Mouse (Mus musculus) neutrophil, adult 5-6 weeks (primary cell): ENCODE measurements around the gene Atg101. TPM values are rescaled to one million over a fixed set of nuclear protein-coding genes. Genes with fewer than 3 reads are reported as not detected.
A peak's percentile ranks its signal among the peaks of the same experiment; 100 is the strongest.

Experiments used
- ATAC-seq: fragments of 151-379, 151-347 bp; 2 replicates; pipeline ENCODE4 v1.8.0; 2017; ENCODE audit warnings: mild to moderate bottlenecking, moderate TSS enrichment; ENCODE audit not compliant: insufficient number of reproducible peaks, poor library complexity, low FRiP score, severe bottlenecking; ENCODE audit errors: extremely low read depth
- total RNA-seq: library from RNA; stranded (forward); fragments of 200-1000 nt; gene quantifications from 2 replicates; pipeline ENCODE4 v1.2.3, GENCODE M21; 2017

The Atg101 gene
- total RNA-seq, 1 experiment from 2014 or later = 61.0 TPM

- no peak for ATAC-seq
These were observed 22.4 kb downstream of the Atg101 start for GRCm38 (mm10) chr15:101306459-101306858.

- no peak for ATAC-seq
These were observed 24.6 kb downstream of the Atg101 start for GRCm38 (mm10) chr15:101308440-101309348.

- no peak for ATAC-seq
These were observed 25.4 kb downstream of the Atg101 start for GRCm38 (mm10) chr15:101309493-101309892.

- no peak for ATAC-seq
These were observed 27.2 kb downstream of the Atg101 start for GRCm38 (mm10) chr15:101311087-101311770.

GRCm38 (mm10) chr15:101312006-101312405 lies 27.9 kb downstream of the Atg101 start:
- ATAC-seq = no peak

- no peak for ATAC-seq
These were observed 31.3 kb downstream of the Atg101 start for GRCm38 (mm10) chr15:101315378-101315777.

GRCm38 (mm10) chr15:101315832-101316231 lies 31.8 kb downstream of the Atg101 start:
- peak; percentile 85 for ATAC-seq

GRCm38 (mm10) chr15:101316279-101316912 lies 32.3 kb downstream of the Atg101 start:
- ATAC-seq = no peak

- ATAC-seq = no peak
These were observed 33.1 kb downstream of the Atg101 start for GRCm38 (mm10) chr15:101316913-101317813.

GRCm38 (mm10) chr15:101317814-101318500 lies 33.9 kb downstream of the Atg101 start:
- ATAC-seq = no peak

GRCm38 (mm10) chr15:101318889-101319765 lies 35.1 kb downstream of the Atg101 start:
- ATAC-seq = peak; percentile 7; the same call in 1 of the 2 replicates

- no peak for ATAC-seq
These were observed 36.0 kb downstream of the Atg101 start for GRCm38 (mm10) chr15:101320010-101320617.

GRCm38 (mm10) chr15:101320618-101321041 lies 36.6 kb downstream of the Atg101 start:
- ATAC-seq = no peak

GRCm38 (mm10) chr15:101321126-101321525 lies 37.1 kb downstream of the Atg101 start:
- no peak for ATAC-seq

- no peak for ATAC-seq
These were observed 38.0 kb downstream of the Atg101 start for GRCm38 (mm10) chr15:101322106-101322505.

GRCm38 (mm10) chr15:101322640-101323039 lies 38.6 kb downstream of the Atg101 start:
- no peak for ATAC-seq

- ATAC-seq = no peak
These were observed 39.4 kb downstream of the Atg101 start for GRCm38 (mm10) chr15:101323511-101323910.
